Mouse (Mus musculus): Measurements from ENCODE around the gene St5. TPM values are rescaled to one million over a fixed set of nuclear protein-coding genes. Genes with fewer than 3 reads are reported as not detected.

The St5 gene
- polyA plus RNA-seq, 1 experiment: 21.7 TPM

GRCm38 (mm10) chr7:109480765-109481197 is 222.6 kb downstream of the St5 start:
- Histone ChIP-seq H3K27ac (ENCODE audit: control insufficient read depth, insufficient read depth, low read length) (no peak overlapping the region), H3K27me3 (ENCODE audit: control insufficient read depth, insufficient read depth, low read length) (no peaks in the 10 kb centered on the region), H3K4me3 (ENCODE audit: control insufficient read depth, insufficient read depth, low read length) (no peak overlapping the region), H3K36me3 (ENCODE audit: control insufficient read depth, insufficient read depth, low read length) (no peaks in the 10 kb centered on the region), H3K4me1 (replicated peaks; ENCODE audit: control insufficient read depth, insufficient read depth, low read length) (no peaks in the 10 kb centered on the region)
- DNase-seq: no peak
- TF ChIP-seq POLR2A (IDR thresholded peaks at IDR 0.05; ENCODE audit: control insufficient read depth, extremely low read depth, insufficient read depth, low read length, poor library complexity) (no peak), CTCF (IDR thresholded peaks at IDR 0.05; ENCODE audit: borderline replicate concordance, control insufficient read depth, extremely low read depth, insufficient read depth, low read length, poor library complexity) (no peak)
- WGBS: 51% methylated on average over 7 of the region's 7 CpGs

GRCm38 (mm10) chr7:109477926-109478325 is 225.5 kb downstream of the St5 start:
- DNase-seq: no peak
- Histone ChIP-seq H3K4me1 (replicated peaks; ENCODE audit: control insufficient read depth, insufficient read depth, low read length) (no peaks in the 10 kb centered on the region), H3K27me3 (ENCODE audit: control insufficient read depth, insufficient read depth, low read length) (no peaks in the 10 kb centered on the region), H3K27ac (ENCODE audit: control insufficient read depth, insufficient read depth, low read length) (no peak overlapping the region), H3K4me3 (ENCODE audit: control insufficient read depth, insufficient read depth, low read length) (no peak overlapping the region), H3K36me3 (ENCODE audit: control insufficient read depth, insufficient read depth, low read length) (no peaks in the 10 kb centered on the region)
- 97% methylated on average over 3 of the region's 3 CpGs for WGBS
- TF ChIP-seq CTCF (IDR thresholded peaks at IDR 0.05; ENCODE audit: borderline replicate concordance, control insufficient read depth, extremely low read depth, insufficient read depth, low read length, poor library complexity): no peak
- no peak for TF ChIP-seq POLR2A (IDR thresholded peaks at IDR 0.05; ENCODE audit: control insufficient read depth, extremely low read depth, insufficient read depth, low read length, poor library complexity)

Other genes with a start within 250 kb of the St5 start
- gene Trim66, start 195.5 kb downstream of the St5 start, polyA plus RNA-seq (2012; rRNA removed): 0.48 and 0.49 TPM in 2 replicates
- gene Rpl27a, start 184.5 kb downstream of the St5 start, polyA plus RNA-seq (2012; rRNA removed): 429 and 436 TPM in 2 replicates
- 13.8 and 14.6 TPM in 2 replicates for gene Akip1, start 85 bp upstream of the St5 start, polyA plus RNA-seq (2012; rRNA removed)
- 0.20 and 0.43 TPM in 2 replicates for gene BC051019, start 20.2 kb upstream of the St5 start, polyA plus RNA-seq (2012; rRNA removed)
- 0.70 and 1.1 TPM in 2 replicates for gene Ascl3, start 28.1 kb upstream of the St5 start, polyA plus RNA-seq (2012; rRNA removed)
- 38.8 and 45.3 TPM in 2 replicates for gene Tmem9b, start 49.3 kb upstream of the St5 start, polyA plus RNA-seq (2012; rRNA removed)
- gene Nrip3, start 78.4 kb upstream of the St5 start, polyA plus RNA-seq (2012; rRNA removed): 0.08 and 0.29 TPM in 2 replicates
- gene Scube2, start 162.1 kb upstream of the St5 start, polyA plus RNA-seq (2012; rRNA removed): 0.06 and 0.34 TPM in 2 replicates